Mouse (Mus musculus): ENCODE measurements around the gene Ubr7.

- no peak for TF ChIP-seq CTCF (IDR thresholded peaks at IDR 0.05; ENCODE audit: control insufficient read depth, insufficient read depth, low read length)
- no peak for TF ChIP-seq POLR2A (IDR thresholded peaks at IDR 0.05; ENCODE audit: borderline replicate concordance, control insufficient read depth, low read depth, low read length)
Observed at GRCm38 (mm10) chr12:102740285-102740684, 17.5 kb upstream of the Ubr7 start.
